Comparison of ENCODE assay signal across 27 mouse cellular contexts in genomic region chr7:119897521-119898109, GRCm38 (mm10). TPM values are rescaled to one million over a fixed set of nuclear protein-coding genes. Genes with fewer than 3 reads are reported as not detected.
DNase-seq lines count a peak whose midpoint lies in the region; ATAC-seq and TF ChIP-seq lines count a peak whose summit lies in the region.
"Had no signal": no experiment of that assay in that cellular context is flagged by ENCODE, and none has a peak within 500 bp of the region (broad histone marks: within the 10 kb centered on the region; RNA-seq: fewer than 3 reads in every experiment).

No protein-coding gene starts in this region.

- no peak overlapping the region for H3K27ac ChIP-seq in hindbrain, embryonic 13.5 days
- H3K27ac ChIP-seq in hindbrain, embryonic 11.5 days (ENCODE audit: low read depth, low read length): no peak overlapping the region
- H3K27ac ChIP-seq in liver, embryonic 11.5 days (ENCODE audit: low read depth, low read length): no peak overlapping the region
- H3K27ac ChIP-seq in forebrain, postnatal 0 days (ENCODE audit: low read depth, low read length): no peak overlapping the region
- H3K27ac ChIP-seq: forebrain, embryonic 12.5 days; kidney, postnatal 0 days; limb, embryonic 15.5 days; macrophage had no signal

- H3K4me2 ChIP-seq in hindbrain, embryonic 13.5 days: peak overlapping the region; percentile 69; the same call in 1 of the 2 replicates
- H3K4me2 ChIP-seq in hindbrain, embryonic 11.5 days (replicated peaks; ENCODE audit: low read depth, low read length): no peak overlapping the region
- H3K4me2 ChIP-seq in liver, embryonic 11.5 days: no peak overlapping the region
- H3K4me2 ChIP-seq in forebrain, postnatal 0 days (ENCODE audit: low read depth): no peak overlapping the region
- H3K4me2 ChIP-seq: limb, embryonic 15.5 days had no signal

- H3K4me3 ChIP-seq in hindbrain, embryonic 13.5 days: no peak overlapping the region
- no peak overlapping the region for H3K4me3 ChIP-seq in hindbrain, embryonic 11.5 days (ENCODE audit: low read depth, low read length)
- H3K4me3 ChIP-seq in E14TG2a.4 (replicated peaks; ENCODE audit: low read length): peak overlapping the region; percentile 94
- H3K4me3 ChIP-seq in liver, embryonic 11.5 days (ENCODE audit: low read depth, low read length): no peak overlapping the region
- H3K4me3 ChIP-seq in forebrain, postnatal 0 days (ENCODE audit: low read depth, low read length): no peak overlapping the region
- H3K4me3 ChIP-seq: embryonic facial prominence, embryonic 13.5 days; erythroblast, embryonic 14.5 days; heart, adult 2 months; limb, embryonic 15.5 days had no signal

- no peak for TF ChIP-seq CTCF in E14TG2a.4 (conservative IDR thresholded peaks at IDR 0.05; ENCODE audit: low read length)
- TF ChIP-seq CTCF in forebrain, postnatal 0 days (IDR thresholded peaks at IDR 0.05; ENCODE audit: low read depth): no peak

- no peaks in the 10 kb centered on the region for H3K9me3 ChIP-seq in hindbrain, embryonic 13.5 days
- H3K9me3 ChIP-seq in hindbrain, embryonic 11.5 days (ENCODE audit: control insufficient read depth, low read length): no peaks in the 10 kb centered on the region
- no peaks in the 10 kb centered on the region for H3K9me3 ChIP-seq in E14TG2a.4 (ENCODE audit: low read length)
- H3K9me3 ChIP-seq in liver, embryonic 11.5 days (ENCODE audit: control insufficient read depth, low read length): no peaks in the 10 kb centered on the region
- H3K9me3 ChIP-seq in forebrain, postnatal 0 days (ENCODE audit: low read length): no peaks in the 10 kb centered on the region
- H3K9me3 ChIP-seq: embryonic facial prominence, embryonic 13.5 days; forebrain, embryonic 12.5 days; hindbrain, embryonic 15.5 days; limb, embryonic 15.5 days had no signal

- H3K36me3 ChIP-seq in hindbrain, embryonic 13.5 days: no peaks in the 10 kb centered on the region
- no peaks in the 10 kb centered on the region for H3K36me3 ChIP-seq in hindbrain, embryonic 11.5 days (ENCODE audit: control insufficient read depth, insufficient read depth, low read length)
- no peaks in the 10 kb centered on the region for H3K36me3 ChIP-seq in E14TG2a.4 (ENCODE audit: insufficient read depth, low read length)
- no peaks in the 10 kb centered on the region for H3K36me3 ChIP-seq in liver, embryonic 11.5 days (ENCODE audit: control insufficient read depth, insufficient read depth, low read length)
- no peaks in the 10 kb centered on the region for H3K36me3 ChIP-seq in forebrain, postnatal 0 days (ENCODE audit: insufficient read depth)
- H3K36me3 ChIP-seq: embryonic facial prominence, embryonic 13.5 days; forebrain, embryonic 12.5 days; hindbrain, embryonic 15.5 days; limb, embryonic 15.5 days had no signal

- no peak for ATAC-seq in hindbrain, embryonic 13.5 days (ENCODE audit: low FRiP score)
- no peak for ATAC-seq in hindbrain, embryonic 11.5 days (ENCODE audit: low FRiP score)
- ATAC-seq in liver, embryonic 11.5 days (replicated peaks; ENCODE audit: low FRiP score): no peak
- ATAC-seq in forebrain, postnatal 0 days: no peak
- ATAC-seq: lung, postnatal 0 days; Patski had no signal

- H3K4me1 ChIP-seq in hindbrain, embryonic 13.5 days (replicated peaks): peaks cover 40% of the 10 kb centered on the region
- H3K4me1 ChIP-seq in hindbrain, embryonic 11.5 days (replicated peaks; ENCODE audit: control insufficient read depth, insufficient read depth, low read length): no peaks in the 10 kb centered on the region
- H3K4me1 ChIP-seq in E14TG2a.4 (replicated peaks; ENCODE audit: low read depth, low read length): peaks cover 74% of the 10 kb centered on the region
- H3K4me1 ChIP-seq in liver, embryonic 11.5 days (replicated peaks; ENCODE audit: control insufficient read depth, insufficient read depth, low read length): peaks cover 3% of the 10 kb centered on the region
- H3K4me1 ChIP-seq in forebrain, postnatal 0 days (ENCODE audit: insufficient read depth): peaks cover 20% of the 10 kb centered on the region; the same call in 1 of the 2 replicates

- DNase-seq in hindbrain, embryonic 11.5 days (ENCODE audit: low spot score): no peak
- DNase-seq in ES-CJ7 (ENCODE audit: low read depth, low spot score): peak; percentile 74
- peak; percentile 34 for DNase-seq in c-Kit-positive CD71-positive TER-119-negative erythroid progenitor cells, embryonic 14.5 days (ENCODE audit: low read depth)
- DNase-seq in liver, embryonic 11.5 days (ENCODE audit: low spot score): no peak
- DNase-seq in forebrain, postnatal 0 days: no peak
- DNase-seq: adrenal gland, postnatal 14 days; B cell, adult 2 months; cerebellum, adult 11 months; cerebellum, postnatal 14 days; embryo, embryonic 11 days; gastrocnemius, postnatal 10 days; heart, adult 2 months; kidney, adult 2 months; left cerebral cortex, postnatal 4 days; retina, postnatal 1 day had no signal

- H3K27me3 ChIP-seq in hindbrain, embryonic 13.5 days: no peaks in the 10 kb centered on the region
- no peaks in the 10 kb centered on the region for H3K27me3 ChIP-seq in hindbrain, embryonic 11.5 days (ENCODE audit: control insufficient read depth, insufficient read depth, low read length)
- no peaks in the 10 kb centered on the region for H3K27me3 ChIP-seq in E14TG2a.4 (ENCODE audit: insufficient read depth, low read length)
- no peaks in the 10 kb centered on the region for H3K27me3 ChIP-seq in liver, embryonic 11.5 days (replicated peaks; ENCODE audit: control insufficient read depth, insufficient read depth, low read length)
- no peaks in the 10 kb centered on the region for H3K27me3 ChIP-seq in forebrain, postnatal 0 days (ENCODE audit: insufficient read depth, low read length)
- H3K27me3 ChIP-seq: CH12.LX; embryonic facial prominence, embryonic 13.5 days; forebrain, embryonic 12.5 days; hindbrain, embryonic 15.5 days; limb, embryonic 15.5 days; Patski had no signal

- no peak overlapping the region for H3K9ac ChIP-seq in hindbrain, embryonic 13.5 days
- H3K9ac ChIP-seq in hindbrain, embryonic 11.5 days (ENCODE audit: low read depth, low read length): no peak overlapping the region
- H3K9ac ChIP-seq in liver, embryonic 11.5 days (ENCODE audit: low read depth, low read length): no peak overlapping the region
- H3K9ac ChIP-seq in forebrain, postnatal 0 days: no peak overlapping the region
- H3K9ac ChIP-seq: embryonic facial prominence, embryonic 13.5 days; forebrain, embryonic 12.5 days; limb, embryonic 15.5 days had no signal

- 95% methylated on average over 8 of the region's 8 CpGs for WGBS in hindbrain, embryonic 13.5 days
- WGBS in hindbrain, embryonic 11.5 days: 91% methylated on average over 8 of the region's 8 CpGs
- 83% methylated on average over 8 of the region's 8 CpGs for WGBS in liver, embryonic 11.5 days
- 91% methylated on average over 8 of the region's 8 CpGs for WGBS in forebrain, postnatal 0 days

RNA-seq across cellular contexts. Expression of gene Dcun1d3, which starts 1.5 kb away (rescaled TPM):
- polyA plus RNA-seq in hindbrain, embryonic 13.5 days (2015; fragmentation: Nextera tagmentation; extraction: Ambion mirVana): 17.7 and 18.9 TPM in 2 replicates
- 10.0 and 11.8 TPM in 2 replicates for polyA plus RNA-seq in hindbrain, embryonic 11.5 days (2014; fragmentation: Nextera tagmentation; extraction: Ambion mirVana)
- 3.1 and 3.4 TPM in 2 replicates for polyA plus RNA-seq in liver, embryonic 11.5 days (2014; fragmentation: Nextera tagmentation; extraction: Ambion mirVana)
- total RNA-seq in forebrain, postnatal 0 days (2014; rRNA removed): 10.8 and 14.6 TPM in 2 replicates
- polyA plus RNA-seq in forebrain, postnatal 0 days (2015; fragmentation: Nextera tagmentation; extraction: Ambion mirVana): 6.8 and 9.0 TPM in 2 replicates

RNA-seq across cellular contexts. Expression of gene Lyrm1, which starts 2.0 kb away (rescaled TPM):
- polyA plus RNA-seq in hindbrain, embryonic 13.5 days (2015; fragmentation: Nextera tagmentation; extraction: Ambion mirVana): 18.9 and 20.3 TPM in 2 replicates
- 16.1 and 16.7 TPM in 2 replicates for polyA plus RNA-seq in hindbrain, embryonic 11.5 days (2014; fragmentation: Nextera tagmentation; extraction: Ambion mirVana)
- polyA plus RNA-seq in liver, embryonic 11.5 days (2014; fragmentation: Nextera tagmentation; extraction: Ambion mirVana): 4.6 and 6.5 TPM in 2 replicates
- 22.3 and 23.0 TPM in 2 replicates for total RNA-seq in forebrain, postnatal 0 days (2014; rRNA removed)
- 24.4 and 25.6 TPM in 2 replicates for polyA plus RNA-seq in forebrain, postnatal 0 days (2015; fragmentation: Nextera tagmentation; extraction: Ambion mirVana)

Comparison
In these comparisons a context has a peak if more than half of its experiments do, and no peak if none do; other contexts are left out.
1. DNase-seq: peak in ES-CJ7 (single experiment) and c-Kit-positive CD71-positive TER-119-negative erythroid progenitor cells, embryonic 14.5 days (single experiment); none in hindbrain, embryonic 11.5 days (single experiment), liver, embryonic 11.5 days (single experiment) and forebrain, postnatal 0 days (single experiment).